Mouse (Mus musculus): ENCODE data around the gene Slc25a10. TPM values are rescaled to one million over a fixed set of nuclear protein-coding genes. Genes with fewer than 3 reads are reported as not detected.

The Slc25a10 gene
- total RNA-seq (2023) = 9.7 TPM

DNA sequence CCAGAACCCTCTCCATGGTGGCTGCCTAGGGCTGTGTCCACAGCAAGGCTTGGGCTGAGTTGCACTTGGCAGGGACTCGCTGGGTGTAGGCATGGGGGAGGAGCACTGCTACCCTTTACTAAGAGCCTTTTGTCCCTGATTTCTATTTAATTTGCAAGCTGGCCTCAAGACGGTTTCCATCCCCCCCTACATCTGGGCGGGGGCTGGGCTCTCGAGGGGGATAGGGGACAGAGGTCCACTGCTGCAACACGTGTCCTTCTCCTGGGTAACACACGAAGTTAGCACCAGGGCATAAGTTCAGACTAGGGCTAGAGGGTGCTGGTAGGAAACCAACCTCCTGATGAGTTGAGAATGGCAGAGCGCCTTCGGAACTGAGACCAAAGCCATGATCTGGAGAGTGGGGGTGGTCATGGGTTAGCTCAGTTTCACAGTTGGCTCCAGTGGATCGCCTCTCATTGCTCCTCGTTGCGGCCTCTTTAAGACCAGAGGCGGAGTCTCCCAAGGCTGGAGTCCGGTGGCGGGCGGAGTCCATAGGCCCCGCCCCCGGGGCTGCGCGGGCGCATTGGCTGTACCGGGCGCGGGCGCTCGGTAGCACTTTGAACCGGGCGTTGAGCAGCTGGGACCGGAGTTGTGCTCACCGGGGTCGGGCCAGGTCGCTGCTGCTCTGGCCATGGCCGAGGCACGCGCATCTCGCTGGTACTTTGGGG is at the start of gene Slc25a10:
TSS of gene Slc25a10 (plus strand) at position 524 of the 707 bp plus-strand sequence.

DNA sequence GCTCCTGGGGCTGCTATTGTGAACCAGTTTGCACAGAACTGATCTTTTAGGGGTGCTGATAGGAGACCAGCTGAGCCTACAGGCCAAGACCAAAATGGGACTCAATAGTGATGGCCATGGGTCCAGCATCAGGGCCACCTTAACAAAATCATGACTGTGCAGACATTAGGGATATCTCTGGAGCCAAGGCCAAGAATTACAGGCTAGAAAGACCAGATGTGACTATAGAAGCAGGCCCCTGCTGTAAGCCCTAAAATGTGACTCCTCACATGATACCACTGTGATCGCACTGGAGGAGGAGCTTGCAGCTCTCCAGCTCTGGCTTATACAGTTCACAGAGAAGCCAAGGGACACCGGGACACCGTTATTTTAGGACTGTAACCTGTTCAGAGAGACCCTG is 49.3 kb upstream of the Slc25a10 start, which contains the start of gene Tspan10:
TSS of gene Tspan10 (plus strand) at position 301 of the 400 bp plus-strand sequence.

GRCm38 (mm10) chr11:120453306-120453705 is 38.3 kb upstream of the Slc25a10 start, which contains the start of gene Pde6g:
Gene Pde6g, minus strand, starts transcription at chr11:120453500.

DNA sequence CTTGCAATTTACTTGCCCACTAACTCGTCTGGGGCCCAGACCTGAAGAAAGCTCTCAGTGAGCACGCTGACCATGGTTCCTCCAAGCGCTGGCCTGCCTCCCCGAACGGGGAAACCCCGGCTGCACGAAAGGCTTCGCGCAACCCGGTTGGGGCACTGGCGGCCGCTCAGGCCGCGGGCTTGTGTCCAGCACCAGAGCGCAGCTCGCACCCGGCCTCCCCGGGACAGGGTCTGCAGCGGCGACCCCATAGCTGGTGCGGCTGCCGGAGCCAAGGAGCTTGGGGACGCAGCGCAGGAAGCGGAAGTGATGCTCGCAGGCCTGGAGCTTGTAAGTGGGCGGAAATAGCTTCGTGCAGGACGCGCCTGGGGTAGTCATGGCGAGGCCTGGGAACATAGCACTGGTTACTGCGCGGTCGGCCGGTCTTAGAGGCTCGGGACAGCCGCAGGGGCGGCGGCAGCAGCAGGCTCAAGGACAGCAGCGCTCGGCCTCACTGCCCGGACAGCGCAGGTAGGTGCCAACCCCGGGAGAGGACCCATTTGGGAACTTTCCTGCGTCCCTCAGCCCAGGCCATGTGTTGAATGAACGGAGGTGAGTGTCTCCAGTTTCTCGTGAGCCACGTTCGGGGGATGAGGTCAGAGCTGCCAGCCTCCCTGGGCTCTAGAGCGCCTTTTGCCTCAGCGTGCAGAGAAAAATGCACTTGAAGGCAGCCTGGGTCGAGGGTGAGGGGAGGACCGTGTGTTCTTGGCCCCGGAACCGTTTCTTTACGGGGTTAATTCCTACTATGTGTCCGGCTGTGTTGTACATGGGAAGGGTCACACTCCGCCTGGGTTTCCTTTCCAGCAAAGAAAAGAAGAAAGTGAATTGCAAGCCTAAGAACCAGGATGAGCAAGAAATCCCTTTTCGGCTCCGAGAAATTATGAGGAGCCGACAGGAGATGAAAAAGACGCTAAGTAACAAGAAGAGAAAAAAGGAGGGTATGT is 33.6 kb upstream of the Slc25a10 start, which contains the start of the genes Oxld1 and Ccdc137:
TSS of gene Oxld1 (minus strand) at position 297 of the 980 bp plus-strand sequence.
TSS of gene Ccdc137 (plus strand) at position 344 of the 980 bp plus-strand sequence.

DNA sequence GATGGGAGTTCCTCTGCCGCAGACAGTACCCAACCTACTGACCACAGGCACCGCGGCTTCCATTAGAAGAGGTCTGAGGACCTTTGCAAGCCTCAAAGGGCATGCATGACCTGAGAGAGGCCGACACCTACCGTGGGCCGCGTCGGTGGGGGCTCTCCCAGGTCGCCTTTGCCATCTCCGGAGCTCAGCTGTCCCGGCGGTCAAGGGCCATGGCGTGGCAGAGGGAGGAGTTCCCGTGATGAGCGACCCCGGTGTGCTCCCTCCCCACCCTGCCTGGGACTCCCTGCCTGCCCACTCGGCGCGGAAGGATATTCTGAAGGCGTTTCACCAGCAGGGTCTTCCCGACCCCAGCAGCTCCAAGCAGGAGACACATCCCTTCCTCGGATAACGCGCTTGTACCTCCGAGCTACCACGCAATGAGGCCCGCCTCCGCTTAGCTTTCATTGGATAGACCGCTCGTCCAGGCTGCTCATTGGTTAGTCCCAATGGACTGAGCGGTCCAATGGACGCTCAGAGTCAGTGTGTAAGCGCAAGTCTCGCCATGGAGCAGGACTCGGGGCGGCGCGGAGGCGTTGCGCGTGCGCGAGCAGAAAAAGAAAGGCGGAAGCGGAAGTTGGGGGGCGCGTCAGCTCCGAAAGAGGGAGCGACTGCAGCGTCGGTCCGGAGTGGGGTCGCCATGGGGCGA is 24.4 kb upstream of the Slc25a10 start, which contains the start of gene Arl16:
TSS of gene Arl16 (minus strand) at position 557 of the 685 bp plus-strand sequence.

DNA sequence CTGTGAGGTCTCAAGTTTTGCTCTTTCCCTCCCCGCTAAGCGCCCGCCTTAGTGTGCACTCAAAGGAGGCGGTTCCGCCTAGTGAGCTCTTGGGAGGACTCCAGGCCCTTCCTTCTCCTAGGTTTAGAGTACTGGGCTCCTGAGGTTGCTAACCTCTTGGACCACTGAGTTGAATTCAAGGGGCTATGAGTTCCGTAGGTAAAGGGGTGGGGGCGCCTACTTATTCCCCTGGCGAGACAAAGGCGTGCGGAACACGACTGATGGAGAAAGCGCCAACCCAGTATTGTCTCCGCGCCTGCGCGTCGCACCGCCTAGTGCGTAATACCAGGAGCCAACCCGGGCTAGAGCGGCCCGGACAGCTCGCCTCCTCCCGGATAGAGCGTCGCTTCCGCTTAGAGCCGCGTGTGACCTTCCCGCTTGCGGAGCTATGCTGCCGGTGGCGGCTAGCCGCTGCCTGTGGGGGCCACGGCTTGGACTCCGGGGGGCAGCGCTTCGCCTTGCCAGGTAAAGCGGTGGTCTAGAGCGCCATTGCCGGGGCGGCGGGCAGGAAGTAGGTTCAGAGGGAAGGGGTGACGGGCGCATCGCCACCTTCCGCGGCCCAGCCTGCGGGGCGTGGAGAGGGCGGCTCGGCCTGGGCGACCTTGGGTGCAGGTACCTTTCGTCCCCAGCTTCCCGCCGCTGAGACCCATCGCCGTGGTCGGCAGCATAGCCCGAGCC is 7.2 kb upstream of the Slc25a10 start, which contains the start of gene Mrpl12:
TSS of gene Mrpl12 (plus strand) at position 349 of the 717 bp plus-strand sequence.

DNA sequence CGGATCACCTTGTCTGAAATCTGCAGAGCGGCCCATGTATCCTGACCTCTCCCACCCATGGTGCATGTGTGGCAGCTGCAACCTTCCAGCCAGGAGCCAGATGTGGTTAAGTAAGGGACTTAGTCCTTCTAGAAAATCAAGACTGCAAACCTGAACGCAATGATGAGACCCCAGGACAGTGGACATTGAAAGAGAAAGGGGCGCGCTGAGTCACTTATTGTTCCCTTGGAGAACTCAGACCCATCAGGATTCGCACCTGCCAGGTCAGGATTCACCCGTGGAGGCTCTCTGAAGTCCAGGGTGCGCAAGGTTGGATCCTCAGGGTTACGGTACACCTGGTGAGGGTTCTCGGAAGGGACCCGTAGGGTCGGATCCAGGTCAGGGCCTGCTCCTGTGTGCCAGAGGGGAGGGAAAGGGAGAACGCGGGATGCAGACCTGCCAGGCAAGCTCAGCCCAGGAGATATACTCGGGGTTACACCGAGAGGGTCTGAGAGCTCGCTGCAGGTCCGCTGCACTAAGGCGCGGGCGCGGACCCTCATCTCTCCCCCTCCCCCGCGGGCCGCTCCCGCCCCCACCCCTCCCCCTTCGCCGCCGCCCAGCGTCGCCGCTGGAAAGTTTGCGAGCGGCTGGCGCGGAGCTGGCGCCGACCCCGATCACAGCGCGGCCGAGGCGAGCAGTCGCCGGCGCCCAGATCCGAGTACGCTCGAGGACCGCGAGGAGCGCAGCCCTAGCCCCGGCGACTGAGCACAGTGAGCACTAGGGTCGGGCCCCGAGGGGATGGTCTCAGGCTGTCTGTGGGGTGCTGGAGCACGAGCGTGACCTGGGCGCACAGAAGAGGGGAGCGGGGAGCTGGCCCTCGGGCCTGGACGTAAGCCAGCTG is 38.7 kb downstream of the Slc25a10 start, which contains the start of gene Gcgr:
TSS of gene Gcgr (plus strand) at position 615 of the 880 bp plus-strand sequence.

Other genes starting within 250 kb of the Slc25a10 start
- 1,308 TPM for gene Actg1, start 143.3 kb upstream of the Slc25a10 start, total RNA-seq (2023)
- not detected for gene Fscn2, start 130.3 kb upstream of the Slc25a10 start, total RNA-seq (2023)
- gene Faap100, start 113.1 kb upstream of the Slc25a10 start, total RNA-seq (2023) = 28.0 TPM
- gene Nploc4, start 54.1 kb upstream of the Slc25a10 start, total RNA-seq (2023) = 55.1 TPM
- gene Tspan10, start 49.2 kb upstream of the Slc25a10 start, total RNA-seq (2023) = 46.6 TPM
- gene Pde6g, start 38.3 kb upstream of the Slc25a10 start, total RNA-seq (2023) = 0.80 TPM
- 7.1 TPM for gene Oxld1, start 33.8 kb upstream of the Slc25a10 start, total RNA-seq (2023)
- 32.2 TPM for gene Ccdc137, start 33.7 kb upstream of the Slc25a10 start, total RNA-seq (2023)
- 13.4 TPM for gene Arl16, start 24.2 kb upstream of the Slc25a10 start, total RNA-seq (2023)
- gene Mrpl12, start 7.2 kb upstream of the Slc25a10 start, total RNA-seq (2023) = 28.5 TPM
- gene Gcgr, start 38.9 kb downstream of the Slc25a10 start, total RNA-seq (2023) = not detected
- 36.1 TPM for gene Mcrip1, start 57.9 kb downstream of the Slc25a10 start, total RNA-seq (2023)
- gene Ppp1r27, start 59.3 kb downstream of the Slc25a10 start, total RNA-seq (2023) = not detected
- gene P4hb, start 81.4 kb downstream of the Slc25a10 start, total RNA-seq (2023) = 123 TPM
- 404 TPM for gene Arhgdia, start 89.8 kb downstream of the Slc25a10 start, total RNA-seq (2023)
- gene Alyref, start 106.5 kb downstream of the Slc25a10 start, total RNA-seq (2023) = 109 TPM
- gene Anapc11, start 106.6 kb downstream of the Slc25a10 start, total RNA-seq (2023) = 71.8 TPM
- gene Npb, start 116.6 kb downstream of the Slc25a10 start, total RNA-seq (2023) = 3.8 TPM
- 153 TPM for gene Pcyt2, start 126.1 kb downstream of the Slc25a10 start, total RNA-seq (2023)
- gene Sirt7, start 133.4 kb downstream of the Slc25a10 start, total RNA-seq (2023) = 131 TPM
- 39.8 TPM for gene Mafg, start 141.8 kb downstream of the Slc25a10 start, total RNA-seq (2023)
- gene Pycr1, start 151.9 kb downstream of the Slc25a10 start, total RNA-seq (2023) = 1.2 TPM
- not detected for gene Myadml2, start 156.3 kb downstream of the Slc25a10 start, total RNA-seq (2023)
- gene Notum, start 169.3 kb downstream of the Slc25a10 start, total RNA-seq (2023) = not detected
- gene Aspscr1, start 181.1 kb downstream of the Slc25a10 start, total RNA-seq (2023) = 126 TPM
- 37.5 TPM for gene Cenpx, start 221.9 kb downstream of the Slc25a10 start, total RNA-seq (2023)
- 33.3 TPM for gene Lrrc45, start 222.1 kb downstream of the Slc25a10 start, total RNA-seq (2023)
- 1.1 TPM for gene Rac3, start 229.6 kb downstream of the Slc25a10 start, total RNA-seq (2023)
- gene Dcxr, start 235.4 kb downstream of the Slc25a10 start, total RNA-seq (2023) = 0.65 TPM
- gene Cbr2, start 240.3 kb downstream of the Slc25a10 start, total RNA-seq (2023) = not detected

Data from CD4-positive naive resting alpha-beta T cell, adult 57 days (primary cell).